Comparison of ENCODE assay signal across 9 mouse cellular contexts in the genomic region with DNA sequence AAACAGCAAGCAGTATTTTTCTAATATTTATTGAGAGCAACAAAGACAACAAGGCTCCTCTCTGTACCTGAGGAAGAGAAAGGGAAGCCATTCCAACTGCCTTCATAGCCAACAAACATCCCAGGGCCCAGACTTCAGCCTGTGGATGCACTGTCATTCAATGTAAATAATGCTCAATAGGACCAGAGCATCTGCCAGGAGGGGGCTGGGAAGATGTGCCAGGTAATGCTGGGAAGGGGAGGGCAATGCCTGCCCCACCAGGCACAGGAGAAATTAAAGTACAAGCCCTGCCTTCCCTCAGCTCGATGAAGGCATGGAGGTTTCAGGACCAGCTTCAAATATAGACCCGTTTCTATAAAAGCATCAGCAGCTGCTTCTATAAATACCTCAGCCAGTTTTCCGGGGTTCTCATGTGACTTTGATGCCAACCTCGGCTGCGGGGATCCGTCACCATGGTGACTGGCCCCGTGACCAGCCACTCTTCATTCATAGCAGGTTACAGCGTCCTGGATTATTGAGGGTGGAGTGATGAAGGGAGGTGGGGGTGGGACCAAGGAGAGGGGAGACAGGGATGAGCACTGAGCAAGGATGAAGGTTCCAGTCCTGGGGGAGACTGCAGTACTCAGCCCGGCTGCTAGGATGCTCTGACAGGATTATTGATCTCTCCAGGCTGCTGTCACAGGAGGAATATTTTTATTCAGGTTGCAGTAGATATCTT. TPM values are rescaled to one million over a fixed set of nuclear protein-coding genes. Genes with fewer than 3 reads are reported as not detected.
DNase-seq lines count a peak whose midpoint lies in the region; ATAC-seq and TF ChIP-seq lines count a peak whose summit lies in the region.
"Had no signal": no experiment of that assay in that cellular context is flagged by ENCODE, and none has a peak within 500 bp of the region (broad histone marks: within the 10 kb centered on the region; RNA-seq: fewer than 3 reads in every experiment).

No protein-coding gene starts in this region.

- DNase-seq in limb, embryonic 10.5 days (ENCODE audit: low spot score): no peak
- DNase-seq in layer of hippocampus, adult 2 months (ENCODE audit: low spot score in 2 of 2): peak; percentile 69 to 84
- no peak for DNase-seq in spleen, postnatal 36 days (ENCODE audit: low spot score in 2 of 2)
- DNase-seq in lung, adult 18-20 months: no peak
- DNase-seq in urinary bladder, postnatal 10 days (ENCODE audit: low spot score): no peak

- 28% methylated on average over 9 of the region's 9 CpGs for WGBS in limb, embryonic 12.5 days
- 55% methylated on average over 9 of the region's 9 CpGs for WGBS in limb, embryonic 10.5 days
- WGBS in forebrain, embryonic 15.5 days: 4% methylated on average over 9 of the region's 9 CpGs

- ATAC-seq in limb, embryonic 12.5 days (ENCODE audit: insufficient number of reproducible peaks, insufficient read depth, low FRiP score, low TSS enrichment, low read depth): no peak
- peak; percentile 94 for ATAC-seq in forebrain, embryonic 15.5 days (replicated peaks)

- H3K27ac ChIP-seq in limb, embryonic 12.5 days: no peak overlapping the region
- no peak overlapping the region for H3K27ac ChIP-seq in limb, embryonic 10.5 days
- peak overlapping the region; percentile 92 for H3K27ac ChIP-seq in forebrain, embryonic 15.5 days (replicated peaks)
- H3K27ac ChIP-seq in layer of hippocampus, adult 2 months: peak overlapping the region; percentile 78

- H3K4me3 ChIP-seq in limb, embryonic 12.5 days (replicated peaks): no peak overlapping the region
- no peak overlapping the region for H3K4me3 ChIP-seq in limb, embryonic 10.5 days
- H3K4me3 ChIP-seq in forebrain, embryonic 15.5 days: peak overlapping the region; percentile 5; the same call in 1 of the 2 replicates
- H3K4me3 ChIP-seq in layer of hippocampus, adult 2 months: no peak overlapping the region; the same call in 1 of the 2 replicates
- H3K4me3 ChIP-seq in myocyte: no peak overlapping the region

- peaks cover 10% of the 10 kb centered on the region for H3K4me1 ChIP-seq in limb, embryonic 12.5 days (replicated peaks)
- peaks cover 6% of the 10 kb centered on the region for H3K4me1 ChIP-seq in limb, embryonic 10.5 days
- H3K4me1 ChIP-seq in forebrain, embryonic 15.5 days: peaks cover 25% of the 10 kb centered on the region

- H3K36me3 ChIP-seq in limb, embryonic 12.5 days: no peaks in the 10 kb centered on the region
- H3K36me3 ChIP-seq in limb, embryonic 10.5 days: no peaks in the 10 kb centered on the region
- H3K36me3 ChIP-seq in forebrain, embryonic 15.5 days: no peaks in the 10 kb centered on the region
- no peaks in the 10 kb centered on the region for H3K36me3 ChIP-seq in myocyte (ENCODE audit: control insufficient read depth, insufficient read depth)

- peak overlapping the region; percentile 33 for H3K4me2 ChIP-seq in limb, embryonic 12.5 days
- peak overlapping the region; percentile 30 for H3K4me2 ChIP-seq in forebrain, embryonic 15.5 days (replicated peaks)
- peak overlapping the region; percentile 38 for H3K4me2 ChIP-seq in myocyte (ENCODE audit: low read depth)

- peak; percentile 52 for TF ChIP-seq CTCF in layer of hippocampus, adult 2 months (conservative IDR thresholded peaks at IDR 0.05)

- no peaks in the 10 kb centered on the region for H3K79me2 ChIP-seq in myocyte (ENCODE audit: control insufficient read depth, insufficient read depth)

- H3K9ac ChIP-seq in limb, embryonic 12.5 days (replicated peaks): no peak overlapping the region; the same call in 1 of the 2 replicates
- no peak overlapping the region for H3K9ac ChIP-seq in forebrain, embryonic 15.5 days (replicated peaks)

- no peaks in the 10 kb centered on the region for H3K27me3 ChIP-seq in limb, embryonic 12.5 days
- H3K27me3 ChIP-seq in limb, embryonic 10.5 days (ENCODE audit: low read depth, poor library complexity, severe bottlenecking): peaks cover 10% of the 10 kb centered on the region; the same call in 1 of the 2 replicates
- H3K27me3 ChIP-seq in forebrain, embryonic 15.5 days: no peaks in the 10 kb centered on the region
- no peaks in the 10 kb centered on the region for H3K27me3 ChIP-seq in myocyte (ENCODE audit: control insufficient read depth, insufficient read depth, insufficient read length)

- H3ac ChIP-seq in myocyte (ENCODE audit: control insufficient read depth, insufficient read length): no peak overlapping the region

- H3K9me3 ChIP-seq in limb, embryonic 12.5 days: no peaks in the 10 kb centered on the region
- H3K9me3 ChIP-seq in limb, embryonic 10.5 days (replicated peaks): no peaks in the 10 kb centered on the region
- H3K9me3 ChIP-seq in forebrain, embryonic 15.5 days: no peaks in the 10 kb centered on the region

- no peak for TF ChIP-seq POLR2A in myocyte (IDR thresholded peaks at IDR 0.05; ENCODE audit: insufficient read length, low read depth)

TF ChIP-seq in myocyte, 11 proteins besides CTCF, POLR2A, EP300 and RAD21:
- TF ChIP-seq MYOD1 (IDR thresholded peaks at IDR 0.05; ENCODE audit: control insufficient read depth in 1 of 3, insufficient read length in 2 of 3, low read depth in 2 of 3) (peak in 2 of 3 experiments; percentile 1 to 24), MAX (IDR thresholded peaks at IDR 0.05; ENCODE audit: low read depth) (no peak), MYOG (IDR thresholded peaks at IDR 0.05; ENCODE audit: control insufficient read depth in 1 of 3, insufficient read depth in 1 of 3, insufficient read length in 2 of 3, low read depth in 2 of 3) (peak in 1 of 3 experiments; percentile 32), REST (IDR thresholded peaks at IDR 0.05; ENCODE audit: insufficient read depth, insufficient read length) (no peak), TCF3 (IDR thresholded peaks at IDR 0.05; ENCODE audit: insufficient read length, low read depth) (no peak), POLR2AphosphoS2 (IDR thresholded peaks at IDR 0.05; ENCODE audit: insufficient read length, low read depth) (no peak), TCF12 (IDR thresholded peaks at IDR 0.05; ENCODE audit: insufficient read depth, poor library complexity, severe bottlenecking) (no peak), USF1 (IDR thresholded peaks at IDR 0.05; ENCODE audit: low read depth) (peak; percentile 56), E2F4 (IDR thresholded peaks at IDR 0.05; ENCODE audit: insufficient read depth) (no peak), CEBPB (IDR thresholded peaks at IDR 0.05; ENCODE audit: insufficient read depth, poor library complexity, severe bottlenecking) (no peak), SRF (IDR thresholded peaks at IDR 0.05; ENCODE audit: control insufficient read depth, insufficient read length, low read depth) (no peak)

RNA-seq across cellular contexts. Expression of a gene that starts 10.7 kb away (rescaled TPM):
- 4.5 and 7.0 TPM in 2 replicates for polyA plus RNA-seq in limb, embryonic 12.5 days (2016; fragmentation: Nextera tagmentation; extraction: Ambion mirVana)
- 6.0 and 6.3 TPM in 2 replicates for polyA plus RNA-seq in limb, embryonic 10.5 days (2016; fragmentation: Nextera tagmentation; extraction: Ambion mirVana)
- polyA plus RNA-seq in forebrain, embryonic 15.5 days (2015; fragmentation: Nextera tagmentation; extraction: Ambion mirVana): 17.2 and 19.6 TPM in 2 replicates
- 100 to 1,000 TPM; 276 to 290 TPM for total RNA-seq in layer of hippocampus, adult 2 months (2021)
- 1.9 TPM for polyA plus RNA-seq in myocyte (2012; fragmentation: generic; extraction: Trizol)

RNA-seq across cellular contexts. Expression of a gene that starts 26.3 kb away (rescaled TPM):
- polyA plus RNA-seq in limb, embryonic 12.5 days (2016; fragmentation: Nextera tagmentation; extraction: Ambion mirVana): 0.15 and 0.24 TPM in 2 replicates
- polyA plus RNA-seq in limb, embryonic 10.5 days (2016; fragmentation: Nextera tagmentation; extraction: Ambion mirVana): 0.76 and 0.98 TPM in 2 replicates
- polyA plus RNA-seq in forebrain, embryonic 15.5 days (2015; fragmentation: Nextera tagmentation; extraction: Ambion mirVana): 0.13 TPM in 1 of 2 replicates, not detected in the other
- not detected for total RNA-seq in layer of hippocampus, adult 2 months (2021)
- polyA plus RNA-seq in myocyte (2012; fragmentation: generic; extraction: Trizol): not detected
- total RNA-seq: MEL had no signal

Comparison
In these comparisons a context has a peak if more than half of its experiments do, and no peak if none do; other contexts are left out.
1. H3K27ac ChIP-seq: peak in forebrain, embryonic 15.5 days (single experiment) and layer of hippocampus, adult 2 months (single experiment); none in limb, embryonic 12.5 days (single experiment) and limb, embryonic 10.5 days (single experiment).
2. DNase-seq: peak in layer of hippocampus, adult 2 months (2 of 2); none in limb, embryonic 10.5 days (single experiment), spleen, postnatal 36 days (0 of 2), lung, adult 18-20 months (0 of 2) and urinary bladder, postnatal 10 days (single experiment).
3. Peak in every context shown above with its lines, with median percentiles within 50 percentile points of each other: H3K4me2 ChIP-seq.